Mouse (Mus musculus): ENCODE measurements around the gene Txk.

GRCm38 (mm10) chr5:72791386-72791785 lies 38.8 kb upstream of the Txk start:
- TF ChIP-seq GATA1 (IDR thresholded peaks at IDR 0.05; ENCODE audit: borderline replicate concordance, low read length) (no peak), FLI1 (IDR thresholded peaks at IDR 0.05; ENCODE audit: low read length) (no peak)
